Mouse (Mus musculus) hindbrain, postnatal 0 days (tissue): Measurements from ENCODE around the gene Vmn2r14. TPM values are rescaled to one million over a fixed set of nuclear protein-coding genes. Genes with fewer than 3 reads are reported as not detected.
"Not testable (repeated sequence)": the region's sequence is repeated elsewhere in the genome, so short reads cannot be mapped to it uniquely, and the experiment has no call there.

Experiments used
- ATAC-seq: fragments of 200-750 bp; cut with Nextera tagmentation; 2 replicates; pipeline ENCODE4 v1.8.0; 2017; ENCODE audit warnings: mild to moderate bottlenecking, moderate TSS enrichment, moderate library complexity
- DNase-seq: peaks from one replicate; pipeline ENCODE4 v3.0.0-alpha.2; 2015; ENCODE audit warnings: low spot score
- H3K27ac ChIP-seq: fragments of 300-500 bp; sonication (generic); 2 replicates; pipeline ENCODE4 v1.5.1; 2014; ENCODE audit warnings: mild to moderate bottlenecking
- H3K27me3 ChIP-seq: fragments of 300-500 bp; sonication (generic); 2 replicates; pipeline ENCODE4 v1.6.1; 2014; ENCODE audit warnings: low read length, mixed read lengths; ENCODE audit not compliant: insufficient read depth
- H3K36me3 ChIP-seq: fragments of 300-500 bp; sonication (generic); 2 replicates; pipeline ENCODE4 v1.6.1; 2014; ENCODE audit warnings: low read length, mixed read lengths; ENCODE audit not compliant: insufficient read depth
- H3K4me1 ChIP-seq: fragments of 300-500 bp; sonication (generic); 2 replicates; pipeline ENCODE4 v1.6.1; 2014; ENCODE audit warnings: antibody characterized with exemption, low read length, mixed read lengths; ENCODE audit not compliant: insufficient read depth
- H3K4me2 ChIP-seq: fragments of 300-500 bp; sonication (generic); 2 replicates; pipeline ENCODE4 v1.6.1; 2014; ENCODE audit warnings: low read depth, mild to moderate bottlenecking, low read length, moderate library complexity, mixed read lengths
- H3K4me3 ChIP-seq: fragments of 300-500 bp; sonication (generic); 2 replicates; pipeline ENCODE4 v1.5.1; 2014; ENCODE audit warnings: low read length
- H3K9ac ChIP-seq: fragments of 300-500 bp; sonication (generic); replicated peaks from 2 replicates; pipeline ENCODE4 v1.6.1; 2014; ENCODE audit warnings: mild to moderate bottlenecking, low read length, moderate library complexity, mixed read lengths
- H3K9me3 ChIP-seq: fragments of 300-500 bp; sonication (generic); 2 replicates; pipeline ENCODE4 v1.6.1; 2016; ENCODE audit warnings: low read length, mixed read lengths
- CTCF ChIP-seq: IDR thresholded peaks from 2 replicates; pipeline ENCODE4 v1.5.1; 2016; ENCODE audit warnings: antibody characterized with exemption, control low read depth, low read depth
- WGBS: fragments of 180-500 bp; shearing (Covaris S2); extraction: QIAGEN DNeasy Blood & Tissue Kit; methylation state at CpG from one replicate; pipeline ENCODE4 v1.1.7; 2014; 5-methylcytosine and 5-hydroxymethylcytosine counted together
- polyA plus RNA-seq: library from polyadenylated mRNA; unstranded; fragments of >200 nt; fragmentation: Nextera tagmentation; extraction: Ambion mirVana; gene quantifications from 2 replicates; pipeline ENCODE4 v1.2.1, GENCODE M21; 2015
- total RNA-seq: library from RNA; depleted of rRNA; stranded (reverse); fragments of >200 nt; gene quantifications from 2 replicates; pipeline ENCODE4 v1.2.3, GENCODE M21; 2014; rRNA removed

The Vmn2r14 gene
- total RNA-seq (not detected in 2 replicates), polyA plus RNA-seq (not detected in 2 replicates)

DNA sequence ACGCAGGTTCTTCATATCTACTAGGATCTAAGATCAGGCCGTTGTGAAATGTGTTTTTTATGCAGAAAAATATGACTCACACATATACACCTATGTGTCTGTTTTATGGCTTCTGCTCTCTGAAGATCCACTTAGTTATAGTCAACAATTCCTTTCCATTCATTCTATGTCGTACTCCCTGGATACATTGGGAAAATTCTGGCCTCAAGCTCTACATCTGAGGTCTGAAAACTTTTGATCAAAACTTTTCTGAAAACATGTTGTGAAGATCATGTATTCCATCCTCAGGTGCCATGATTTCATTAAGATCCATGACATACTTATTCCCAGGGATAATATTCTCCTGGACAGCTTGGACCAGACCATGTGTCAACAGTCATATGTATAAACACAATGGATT, at the start of gene Vmn2r14:
Vmn2r14 (minus strand) TSS at position 101 of the 400 bp plus-strand sequence.
- 64% methylated on average over 3 of the region's 3 CpGs for WGBS
- Histone ChIP-seq H3K27ac (no peak within 1 kb of the TSS), H3K4me2 (no peak within 1 kb of the TSS), H3K4me3 (no peak within 1 kb of the TSS), H3K9ac (no peak within 1 kb of the TSS), H3K27me3 (no peaks in the 10 kb centered on the region), H3K4me1 (no peaks in the 10 kb centered on the region), H3K9me3 (0 out of 2 replicates have a peak, but pooled peaks cover 3% of the 10 kb centered on the region), H3K36me3 (no peaks in the 10 kb centered on the region)
- no peak for TF ChIP-seq CTCF
- DNase-seq = no peak
- no peak for ATAC-seq

DNA sequence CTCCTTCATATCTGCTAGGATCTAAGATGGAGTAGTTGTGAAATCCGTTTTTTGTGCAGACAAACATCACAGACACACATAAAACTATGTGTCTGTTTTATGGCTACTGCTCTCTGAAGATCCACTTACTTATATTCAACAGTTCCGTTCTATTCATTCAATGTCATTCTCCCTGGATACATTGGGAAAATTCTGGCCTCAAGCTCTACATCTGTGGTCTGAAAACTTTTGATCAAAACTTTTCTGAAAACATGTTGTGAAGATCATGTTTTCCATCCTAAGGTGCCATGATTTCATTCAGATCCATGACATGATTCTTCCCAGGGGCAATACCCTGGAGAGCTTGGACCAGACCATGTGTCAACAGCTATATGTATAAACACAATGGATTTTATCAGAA, 32.4 kb downstream of the Vmn2r14 start, which contains the start of gene Vmn2r13:
Vmn2r13 (minus strand) TSS at position 101 of the 400 bp plus-strand sequence.
- not testable (repeated sequence) for DNase-seq, H3K9me3 ChIP-seq, H3K4me1 ChIP-seq, H3K9ac ChIP-seq, ATAC-seq, H3K4me3 ChIP-seq, H3K27me3 ChIP-seq, H3K36me3 ChIP-seq, H3K27ac ChIP-seq, H3K4me2 ChIP-seq
- 57% methylated on average over 2 of the region's 2 CpGs for WGBS

DNA sequence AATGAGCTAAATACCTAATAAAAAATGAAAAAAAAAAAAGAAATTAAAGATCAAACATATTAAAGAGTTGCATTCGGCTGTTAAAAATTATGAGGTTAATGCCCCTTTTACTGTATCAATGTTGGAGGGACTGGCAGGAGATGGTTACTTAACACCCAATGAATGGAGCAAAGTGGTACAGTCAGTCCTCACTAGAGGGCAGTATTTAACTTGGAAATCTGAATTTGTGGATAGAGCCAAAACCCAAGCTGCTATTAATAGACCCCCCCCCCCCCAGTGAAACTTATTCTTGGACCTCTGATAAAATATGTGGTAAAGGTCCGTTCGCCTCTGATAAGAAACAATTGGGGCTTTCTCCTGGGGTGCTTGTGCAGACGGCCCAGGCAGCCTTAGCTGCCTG, 57.7 kb downstream of the Vmn2r14 start:
- H3K36me3 ChIP-seq, H3K27me3 ChIP-seq, H3K4me2 ChIP-seq, H3K4me1 ChIP-seq, DNase-seq, ATAC-seq, H3K9me3 ChIP-seq, H3K9ac ChIP-seq, H3K4me3 ChIP-seq, H3K27ac ChIP-seq: not testable (repeated sequence)
- 91% methylated on average over 4 of the region's 4 CpGs for WGBS

Other genes with a start within 250 kb of the Vmn2r14 start
- not detected in 2 replicates for gene Vmn2r10, start 218.2 kb downstream of the Vmn2r14 start, total RNA-seq
- gene Vmn2r10, start 218.2 kb downstream of the Vmn2r14 start, polyA plus RNA-seq = not detected in 2 replicates
- not detected in 2 replicates for gene Vmn2r11, start 165.1 kb downstream of the Vmn2r14 start, total RNA-seq
- gene Vmn2r11, start 165.1 kb downstream of the Vmn2r14 start, polyA plus RNA-seq = not detected in 2 replicates
- not detected in 2 replicates for gene Vmn2r12, start 126.8 kb downstream of the Vmn2r14 start, total RNA-seq
- gene Vmn2r12, start 126.8 kb downstream of the Vmn2r14 start, polyA plus RNA-seq = not detected in 2 replicates
- gene Vmn2r13, start 32.5 kb downstream of the Vmn2r14 start, total RNA-seq = not detected in 2 replicates
- not detected in 2 replicates for gene Vmn2r13, start 32.5 kb downstream of the Vmn2r14 start, polyA plus RNA-seq
- gene Vmn2r15, start 72.9 kb upstream of the Vmn2r14 start, total RNA-seq = not detected in 2 replicates
- gene Vmn2r15, start 72.9 kb upstream of the Vmn2r14 start, polyA plus RNA-seq = not detected in 2 replicates
- gene Vmn2r16, start 105.5 kb upstream of the Vmn2r14 start, total RNA-seq = not detected in 2 replicates
- gene Vmn2r16, start 105.5 kb upstream of the Vmn2r14 start, polyA plus RNA-seq = not detected in 2 replicates
- gene Vmn2r17, start 195.0 kb upstream of the Vmn2r14 start, total RNA-seq = not detected in 2 replicates
- not detected in 2 replicates for gene Vmn2r17, start 195.0 kb upstream of the Vmn2r14 start, polyA plus RNA-seq